Mouse (Mus musculus) hindbrain, embryonic 15.5 days (tissue): Measurements from ENCODE around the gene Cd9. TPM values are rescaled to one million over a fixed set of nuclear protein-coding genes. Genes with fewer than 3 reads are reported as not detected.

Experiments used
- ATAC-seq: fragments of 200-750 bp; cut with Nextera tagmentation; 2 replicates; pipeline ENCODE4 v1.8.0; 2017; ENCODE audit warnings: low read depth, moderate number of reproducible peaks, moderate TSS enrichment; ENCODE audit not compliant: low FRiP score
- H3K27ac ChIP-seq: fragments of 300-500 bp; sonication (generic); replicated peaks from 2 replicates; pipeline ENCODE4 v1.5.1; 2015; ENCODE audit warnings: mild to moderate bottlenecking, inconsistent platforms
- H3K27me3 ChIP-seq: fragments of 300-500 bp; sonication (generic); 2 replicates; pipeline ENCODE4 v1.6.1; 2015; ENCODE audit warnings: control low read depth, inconsistent platforms
- H3K36me3 ChIP-seq: fragments of 300-500 bp; sonication (generic); 2 replicates; pipeline ENCODE4 v1.6.1; 2015; ENCODE audit warnings: control low read depth, inconsistent platforms
- H3K4me1 ChIP-seq: fragments of 300-500 bp; sonication (generic); replicated peaks from 2 replicates; pipeline ENCODE4 v1.6.1; 2015; ENCODE audit warnings: control low read depth, inconsistent platforms
- H3K4me2 ChIP-seq: fragments of 300-500 bp; sonication (generic); 2 replicates; pipeline ENCODE4 v1.6.1; 2015; ENCODE audit warnings: moderate library complexity, mild to moderate bottlenecking, inconsistent platforms
- H3K4me3 ChIP-seq: fragments of 300-500 bp; sonication (generic); 2 replicates; pipeline ENCODE4 v1.5.1; 2015; ENCODE audit warnings: mild to moderate bottlenecking, inconsistent platforms
- H3K9ac ChIP-seq: fragments of 300-500 bp; sonication (generic); 2 replicates; pipeline ENCODE4 v1.6.1; 2015; ENCODE audit warnings: inconsistent platforms
- H3K9me3 ChIP-seq: fragments of 300-500 bp; sonication (generic); 2 replicates; pipeline ENCODE4 v1.6.1; 2016; ENCODE audit warnings: control low read depth, inconsistent platforms
- WGBS: fragments of 180-500 bp; shearing (Covaris S2); methylation state at CpG from one replicate; pipeline ENCODE4 v1.1.7; 2015; 5-methylcytosine and 5-hydroxymethylcytosine counted together
- polyA plus RNA-seq: library from polyadenylated mRNA; unstranded; fragments of >200 nt; fragmentation: Nextera tagmentation; extraction: Ambion mirVana; gene quantifications from 2 replicates; pipeline ENCODE4 v1.2.1, GENCODE M21; 2015

Cd9 gene
- 108 TPM in 2 replicates for polyA plus RNA-seq

DNA sequence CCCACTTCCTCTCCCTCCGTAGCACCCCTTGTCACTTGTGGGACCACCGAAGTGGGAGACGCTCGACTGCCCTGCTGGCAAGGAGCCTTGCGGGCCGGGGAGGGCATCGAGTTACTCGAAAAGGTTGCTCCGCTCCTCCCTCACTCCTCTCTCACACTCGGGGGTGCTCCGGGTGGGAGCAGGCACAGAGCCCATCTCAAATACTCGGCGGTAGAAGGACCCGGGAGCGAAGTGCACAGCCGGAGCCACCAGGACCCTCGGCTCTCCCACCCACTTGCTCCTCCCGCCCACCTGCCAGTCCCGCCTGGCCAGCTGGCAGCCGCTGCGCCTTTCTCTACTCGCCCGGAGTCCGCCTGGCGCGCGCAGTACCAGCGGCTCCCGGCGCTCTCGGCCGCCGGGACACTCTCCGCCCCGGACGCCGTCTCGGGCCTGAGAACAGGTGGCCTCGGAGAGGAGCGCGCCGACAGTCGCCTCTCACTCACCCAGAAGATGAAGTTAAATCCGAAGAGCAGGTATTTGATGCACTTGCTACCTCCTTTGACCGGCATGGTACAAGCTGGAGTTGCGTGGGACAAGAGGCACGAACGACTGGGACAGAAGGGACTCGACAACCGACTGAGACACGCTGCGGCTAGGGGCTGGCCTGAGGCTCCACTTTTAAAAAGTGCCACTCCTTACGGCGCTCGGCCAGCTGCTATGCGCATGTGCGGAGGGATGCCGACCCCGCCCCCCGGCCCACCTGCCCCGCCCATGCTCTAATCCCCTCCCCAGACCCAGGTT lies at the start of gene Cd9:
Cd9 (minus strand) TSS at position 700 of the 780 bp plus-strand sequence.
- ATAC-seq = peak; percentile 79
- H3K27me3 ChIP-seq = peaks cover 17% of the 10 kb centered on the region
- no peaks in the 10 kb centered on the region for H3K36me3 ChIP-seq
- peaks cover 18% of the 10 kb centered on the region; the same call in 1 of the 2 replicates for H3K4me1 ChIP-seq
- under 1% methylated on average over 61 of the region's 61 CpGs for WGBS
- no peaks in the 10 kb centered on the region for H3K9me3 ChIP-seq
- H3K9ac ChIP-seq = peak within 1 kb of the TSS; percentile 48
- H3K27ac ChIP-seq = peak within 1 kb of the TSS; percentile 66
- peak within 1 kb of the TSS; percentile 92 for H3K4me2 ChIP-seq
- peak within 1 kb of the TSS; percentile 53 for H3K4me3 ChIP-seq

DNA sequence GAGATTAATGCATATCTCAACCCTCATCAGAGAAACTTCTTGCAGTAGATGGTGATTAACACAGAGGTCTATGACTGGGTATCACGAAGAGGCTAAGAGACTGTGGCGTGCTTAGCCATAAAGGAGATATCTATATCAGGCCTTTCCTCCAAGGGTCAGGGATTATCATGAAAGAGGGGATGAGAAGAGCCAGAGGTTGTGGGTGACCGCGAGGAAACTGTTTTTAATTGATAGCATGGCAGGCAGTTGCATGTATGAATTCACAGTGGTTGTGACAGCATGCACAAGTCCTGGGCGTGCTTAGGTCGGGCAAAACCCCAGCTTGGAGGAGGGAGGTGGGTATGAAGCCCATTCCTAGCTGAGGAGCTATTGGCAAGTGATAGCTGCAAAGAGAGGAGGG lies 46.7 kb upstream of the Cd9 start:
- H3K9me3 ChIP-seq = no peaks in the 10 kb centered on the region
- no peaks in the 10 kb centered on the region for H3K36me3 ChIP-seq
- H3K27me3 ChIP-seq = no peaks in the 10 kb centered on the region
- no peak overlapping the region for H3K27ac ChIP-seq
- H3K4me2 ChIP-seq = no peak overlapping the region
- WGBS = 86% methylated on average over 6 of the region's 6 CpGs
- no peak overlapping the region for H3K9ac ChIP-seq
- H3K4me3 ChIP-seq = no peak overlapping the region
- ATAC-seq = no peak
- H3K4me1 ChIP-seq = no peaks in the 10 kb centered on the region

DNA sequence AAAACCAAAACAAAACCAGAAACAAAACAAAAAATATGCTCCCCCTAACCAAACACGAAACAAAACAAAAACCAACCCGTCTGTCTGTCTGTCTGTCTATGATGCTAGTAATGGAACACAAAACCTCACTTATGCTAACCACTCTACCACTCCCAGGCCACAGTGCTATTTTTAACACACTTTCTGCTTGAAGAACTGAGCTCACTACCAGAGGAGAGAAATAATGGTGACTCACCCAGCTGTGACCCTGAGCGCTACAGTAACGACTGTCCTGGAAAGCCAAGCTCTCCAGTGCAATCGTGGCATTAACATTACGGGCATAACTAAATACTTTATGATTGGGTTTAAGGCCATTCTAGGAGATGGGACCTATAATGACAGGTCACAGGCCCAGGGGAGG lies 46.2 kb upstream of the Cd9 start:
- Histone ChIP-seq H3K4me3 (no peak overlapping the region), H3K4me1 (no peaks in the 10 kb centered on the region), H3K9me3 (no peaks in the 10 kb centered on the region), H3K4me2 (no peak overlapping the region), H3K27ac (no peak overlapping the region), H3K36me3 (no peaks in the 10 kb centered on the region), H3K27me3 (no peaks in the 10 kb centered on the region), H3K9ac (no peak overlapping the region)
- ATAC-seq = no peak
- WGBS = 92% methylated on average over 6 of the region's 6 CpGs

DNA sequence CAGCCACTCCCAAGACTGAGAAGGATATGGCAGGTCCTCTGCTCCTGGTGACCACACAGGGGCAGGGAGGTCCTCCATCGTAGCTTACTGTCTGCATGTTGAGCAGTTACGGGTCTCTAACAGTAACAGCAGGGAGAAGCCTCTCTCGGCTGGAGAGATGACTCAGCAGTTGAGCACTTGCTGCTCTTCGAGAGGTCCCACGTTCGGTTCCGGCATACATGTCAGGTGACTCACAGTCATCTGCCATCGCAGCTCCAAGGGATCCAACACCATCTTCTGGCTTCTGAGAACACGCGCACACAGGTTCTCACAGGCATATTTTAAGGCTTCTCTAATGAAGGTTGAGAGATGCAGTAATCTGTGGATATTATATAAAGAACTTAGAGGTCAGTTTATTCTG lies 45.6 kb upstream of the Cd9 start:
- WGBS = 91% methylated on average over 10 of the region's 10 CpGs
- no peaks in the 10 kb centered on the region for H3K4me1 ChIP-seq
- no peak overlapping the region for H3K27ac ChIP-seq
- no peaks in the 10 kb centered on the region for H3K9me3 ChIP-seq
- ATAC-seq = no peak
- no peak overlapping the region for H3K9ac ChIP-seq
- no peaks in the 10 kb centered on the region for H3K27me3 ChIP-seq
- H3K36me3 ChIP-seq = no peaks in the 10 kb centered on the region
- H3K4me3 ChIP-seq = no peak overlapping the region
- no peak overlapping the region for H3K4me2 ChIP-seq

DNA sequence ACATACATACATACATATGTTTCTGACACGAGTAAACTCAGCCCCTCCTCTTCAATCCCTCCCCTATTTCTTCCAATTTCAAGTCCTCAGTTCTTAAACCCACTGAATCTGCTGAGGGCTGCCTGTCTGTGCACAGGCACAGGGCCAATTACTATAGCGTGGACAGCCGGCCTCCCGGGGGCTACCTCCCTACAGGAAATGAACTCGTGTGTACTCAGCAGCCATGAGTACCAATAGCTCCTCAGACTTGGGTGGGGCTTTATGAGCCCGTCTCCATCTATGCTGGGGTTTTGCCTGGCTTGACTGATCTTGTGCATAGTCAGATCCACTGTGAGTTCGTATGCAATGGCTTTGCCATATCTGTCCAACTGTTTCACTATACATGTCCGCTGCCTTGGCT lies 44.8 kb upstream of the Cd9 start:
- H3K9me3 ChIP-seq = no peaks in the 10 kb centered on the region
- no peak overlapping the region for H3K9ac ChIP-seq
- no peaks in the 10 kb centered on the region for H3K36me3 ChIP-seq
- H3K4me1 ChIP-seq = no peaks in the 10 kb centered on the region
- 60% methylated on average over 8 of the region's 8 CpGs for WGBS
- no peaks in the 10 kb centered on the region for H3K27me3 ChIP-seq
- H3K4me2 ChIP-seq = no peak overlapping the region
- ATAC-seq = no peak
- no peak overlapping the region for H3K27ac ChIP-seq
- no peak overlapping the region for H3K4me3 ChIP-seq

DNA sequence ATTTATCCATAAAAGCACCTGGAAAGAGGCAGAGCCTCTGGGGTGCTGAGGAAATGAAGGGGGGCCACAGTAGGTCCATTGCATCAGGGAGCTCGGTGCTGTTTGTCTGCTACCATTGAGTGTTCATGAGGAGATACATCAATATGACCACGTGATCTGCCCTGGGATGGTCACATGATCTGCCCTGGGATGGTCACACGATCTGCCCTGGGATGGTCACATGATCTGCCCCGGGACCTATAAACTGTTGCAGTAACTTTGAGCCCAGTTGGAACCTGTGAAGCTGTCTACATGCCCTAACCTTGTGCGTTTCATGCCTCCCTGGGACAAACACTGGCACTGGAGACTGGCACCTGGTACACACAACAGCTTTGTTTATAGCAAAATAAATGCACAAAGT lies 43.9 kb upstream of the Cd9 start:
- Histone ChIP-seq H3K27ac (no peak overlapping the region), H3K4me3 (no peak overlapping the region), H3K9me3 (no peaks in the 10 kb centered on the region), H3K9ac (no peak overlapping the region), H3K4me2 (no peak overlapping the region), H3K36me3 (no peaks in the 10 kb centered on the region), H3K4me1 (no peaks in the 10 kb centered on the region), H3K27me3 (no peaks in the 10 kb centered on the region)
- 84% methylated on average over 5 of the region's 5 CpGs for WGBS
- no peak for ATAC-seq

DNA sequence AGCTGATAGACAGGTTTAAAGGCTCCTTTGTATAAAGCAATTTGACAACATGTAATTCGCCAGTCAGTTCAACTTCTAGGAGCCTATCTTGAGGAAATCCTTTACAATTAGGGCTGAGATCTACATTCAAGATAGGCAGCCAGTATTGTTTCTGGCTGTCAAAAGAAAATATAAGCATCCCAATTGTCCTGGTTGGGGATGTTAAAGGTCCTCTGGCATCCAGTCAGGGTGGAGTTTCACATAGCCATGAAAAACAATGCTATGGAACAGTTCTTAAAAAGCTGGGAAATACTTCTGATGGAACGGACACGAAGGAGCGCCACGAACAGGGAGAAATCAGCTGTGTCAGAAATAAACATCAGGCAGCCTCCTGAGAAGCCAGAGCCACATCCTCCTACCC lies 40.4 kb upstream of the Cd9 start:
- Histone ChIP-seq H3K4me3 (no peak overlapping the region), H3K36me3 (no peaks in the 10 kb centered on the region), H3K27ac (no peak overlapping the region), H3K4me2 (no peak overlapping the region), H3K4me1 (no peaks in the 10 kb centered on the region), H3K9ac (no peak overlapping the region), H3K9me3 (no peaks in the 10 kb centered on the region), H3K27me3 (no peaks in the 10 kb centered on the region)
- ATAC-seq = no peak
- 75% methylated on average over 5 of the region's 5 CpGs for WGBS

DNA sequence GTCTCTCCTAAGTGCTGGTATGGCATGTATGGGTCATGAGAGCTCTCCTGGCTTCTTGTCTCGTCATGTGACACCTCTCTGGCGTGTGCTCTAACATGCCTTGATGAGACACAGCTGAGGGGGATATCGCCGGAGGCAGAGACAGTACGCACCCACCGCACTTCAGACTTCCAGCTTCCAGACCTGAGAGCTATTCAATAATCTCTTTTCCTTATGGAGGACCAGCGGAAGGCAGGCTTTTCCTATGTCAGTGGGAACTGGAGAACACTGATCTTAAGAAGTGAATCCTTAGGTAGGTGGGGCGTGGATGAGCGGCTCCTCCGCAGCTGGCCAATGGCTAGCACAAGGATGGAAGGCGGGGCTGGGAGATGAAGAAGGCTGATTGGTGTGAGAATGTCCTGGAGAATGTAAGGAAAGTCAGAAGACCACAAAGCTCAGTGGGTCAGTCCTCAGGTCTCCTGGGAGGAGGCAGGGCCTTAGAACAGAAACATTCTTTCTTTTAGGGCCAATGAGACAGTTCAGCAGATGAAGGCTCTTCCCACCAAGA lies 38.6 kb upstream of the Cd9 start:
- no peak overlapping the region for H3K27ac ChIP-seq
- H3K27me3 ChIP-seq = no peaks in the 10 kb centered on the region
- no peak for ATAC-seq
- H3K9ac ChIP-seq = no peak overlapping the region
- H3K36me3 ChIP-seq = no peaks in the 10 kb centered on the region
- H3K9me3 ChIP-seq = no peaks in the 10 kb centered on the region
- H3K4me3 ChIP-seq = no peak overlapping the region
- no peak overlapping the region for H3K4me2 ChIP-seq
- 88% methylated on average over 11 of the region's 11 CpGs for WGBS
- no peaks in the 10 kb centered on the region for H3K4me1 ChIP-seq

DNA sequence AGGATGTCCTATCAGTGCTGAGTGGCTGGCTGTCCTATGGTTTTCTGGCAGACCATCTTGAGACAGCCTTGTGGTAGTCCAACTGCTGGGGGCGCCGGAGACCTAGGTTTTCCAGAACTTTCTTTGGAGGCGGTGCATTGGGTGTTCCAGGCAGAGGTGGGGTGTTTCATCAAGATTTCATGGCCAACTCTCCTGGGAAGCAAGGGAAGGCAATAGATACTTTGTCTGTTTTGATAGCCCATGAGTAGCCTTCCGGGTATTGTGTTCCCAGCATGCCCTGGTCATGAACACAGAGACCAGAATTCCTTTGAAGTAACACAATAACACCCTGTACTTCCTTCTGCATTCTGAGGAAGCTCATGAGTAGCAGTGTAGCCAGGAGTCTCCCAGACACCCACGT lies 34.9 kb upstream of the Cd9 start:
- H3K9ac ChIP-seq = no peak overlapping the region
- no peak for ATAC-seq
- 94% methylated on average over 5 of the region's 5 CpGs for WGBS
- H3K9me3 ChIP-seq = no peaks in the 10 kb centered on the region
- no peaks in the 10 kb centered on the region for H3K27me3 ChIP-seq
- no peak overlapping the region for H3K4me3 ChIP-seq
- no peak overlapping the region for H3K4me2 ChIP-seq
- no peaks in the 10 kb centered on the region for H3K36me3 ChIP-seq
- H3K27ac ChIP-seq = no peak overlapping the region
- no peaks in the 10 kb centered on the region for H3K4me1 ChIP-seq

DNA sequence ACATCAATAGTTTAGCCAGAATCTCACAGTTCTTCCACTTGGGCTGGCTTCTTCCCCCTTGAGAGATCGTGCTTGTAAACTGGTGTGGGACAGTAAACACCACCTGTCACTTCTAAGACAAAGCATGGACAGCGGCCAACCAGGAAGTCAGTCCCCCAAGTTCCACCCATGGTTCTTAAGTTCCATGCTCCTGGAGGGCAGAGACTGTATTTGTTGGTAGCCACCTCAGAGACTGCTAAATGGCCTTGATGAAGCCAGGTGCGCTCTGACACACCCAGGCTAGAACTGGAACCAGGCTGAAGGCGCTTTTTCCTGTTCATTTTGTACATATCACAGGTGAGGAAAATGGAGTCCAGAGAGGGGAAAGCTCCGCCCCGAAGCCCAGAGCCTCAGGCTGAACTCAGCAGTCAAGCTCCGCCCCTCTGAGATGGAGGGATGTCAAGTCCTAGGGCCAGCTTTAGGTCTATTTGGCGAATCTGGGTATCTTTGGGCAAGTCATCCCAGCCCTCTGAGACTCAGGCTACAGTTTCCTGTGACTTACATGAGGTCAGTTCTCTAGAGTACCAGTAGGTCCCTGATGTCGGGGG lies 34.1 kb upstream of the Cd9 start:
- no peak overlapping the region for H3K4me3 ChIP-seq
- H3K4me1 ChIP-seq = no peaks in the 10 kb centered on the region
- WGBS = 85% methylated on average over 9 of the region's 9 CpGs
- ATAC-seq = no peak
- no peak overlapping the region for H3K9ac ChIP-seq
- H3K27me3 ChIP-seq = no peaks in the 10 kb centered on the region
- no peak overlapping the region for H3K4me2 ChIP-seq
- no peak overlapping the region for H3K27ac ChIP-seq
- H3K36me3 ChIP-seq = no peaks in the 10 kb centered on the region
- no peaks in the 10 kb centered on the region for H3K9me3 ChIP-seq

DNA sequence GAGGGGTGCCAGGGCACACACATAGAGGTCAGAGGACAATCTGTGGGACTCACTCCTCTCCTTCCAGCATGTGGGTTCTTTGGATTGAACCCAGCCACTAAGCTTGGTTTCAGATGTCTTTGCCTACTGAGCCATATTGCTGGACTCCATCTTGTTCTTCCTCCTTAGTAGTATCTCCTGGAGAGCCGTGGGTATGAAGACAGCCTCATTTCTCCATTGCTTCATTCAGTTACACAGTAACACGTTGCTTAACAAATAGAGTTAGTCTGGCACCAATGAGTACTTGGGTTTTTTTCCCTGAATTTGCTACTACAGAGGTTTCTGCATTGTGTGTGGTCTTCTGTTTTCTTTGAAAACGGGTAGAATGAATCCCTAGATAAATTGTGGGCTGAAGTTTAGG lies 31.5 kb upstream of the Cd9 start:
- Histone ChIP-seq H3K4me3 (no peak overlapping the region), H3K27me3 (no peaks in the 10 kb centered on the region), H3K9me3 (no peaks in the 10 kb centered on the region), H3K4me2 (no peak overlapping the region), H3K9ac (no peak overlapping the region), H3K4me1 (no peaks in the 10 kb centered on the region), H3K36me3 (no peaks in the 10 kb centered on the region), H3K27ac (no peak overlapping the region)
- WGBS = 68% methylated on average over 3 of the region's 3 CpGs
- no peak for ATAC-seq

DNA sequence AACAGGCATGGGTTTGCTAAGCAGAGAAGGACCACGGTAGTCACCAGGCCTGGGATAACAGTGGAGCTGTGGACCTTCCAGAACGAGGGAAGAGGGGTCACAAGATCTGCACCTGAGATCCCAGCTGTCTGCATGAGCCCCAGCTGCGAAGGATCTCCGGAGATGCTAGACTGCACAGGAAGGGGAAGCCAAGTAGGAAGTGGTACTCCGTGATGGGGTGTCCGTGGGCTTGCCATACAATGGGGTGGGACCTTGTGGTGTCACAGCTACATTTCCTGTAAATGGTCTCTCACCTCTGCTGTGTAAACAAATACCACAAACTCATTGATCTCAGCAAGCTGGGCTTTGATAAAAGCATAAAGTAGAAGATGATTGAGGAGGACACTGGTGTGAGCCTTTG lies 29.4 kb upstream of the Cd9 start:
- 85% methylated on average over 6 of the region's 6 CpGs for WGBS
- ATAC-seq = no peak
- no peak overlapping the region for H3K4me2 ChIP-seq
- H3K27me3 ChIP-seq = no peaks in the 10 kb centered on the region
- H3K27ac ChIP-seq = no peak overlapping the region
- H3K9me3 ChIP-seq = no peaks in the 10 kb centered on the region
- H3K9ac ChIP-seq = no peak overlapping the region
- H3K4me1 ChIP-seq = no peaks in the 10 kb centered on the region
- H3K36me3 ChIP-seq = no peaks in the 10 kb centered on the region
- H3K4me3 ChIP-seq = no peak overlapping the region
